Mouse (Mus musculus) thymus, postnatal 36 days (tissue): Measurements from ENCODE around the gene Pxt1.

Experiments
- DNase-seq, 2 experiments: peaks; one replicate each; pipeline ENCODE4 v3.0.0; 2022; ENCODE audit warnings: mixed read lengths in 2 of 2

Pxt1 gene

DNA sequence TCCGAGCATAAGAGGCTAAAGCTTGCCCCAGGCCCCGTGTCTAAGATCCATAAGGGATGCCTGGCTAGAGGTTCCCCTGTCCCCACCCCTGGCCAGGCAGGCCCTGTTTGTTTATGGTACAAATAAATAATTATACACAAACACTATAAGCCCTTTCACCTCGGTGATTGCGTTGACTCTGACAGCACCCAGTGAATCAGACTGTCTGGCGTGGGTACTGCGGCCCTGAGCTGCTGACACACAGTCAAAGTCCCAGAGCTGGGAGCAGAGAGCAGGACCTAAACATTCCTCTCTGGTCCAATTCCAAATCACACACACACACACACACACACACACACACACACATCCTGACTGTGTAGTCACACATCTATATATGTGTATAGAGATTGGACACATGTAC is 29.7 kb downstream of the Pxt1 start:
- DNase-seq = no peak

DNA sequence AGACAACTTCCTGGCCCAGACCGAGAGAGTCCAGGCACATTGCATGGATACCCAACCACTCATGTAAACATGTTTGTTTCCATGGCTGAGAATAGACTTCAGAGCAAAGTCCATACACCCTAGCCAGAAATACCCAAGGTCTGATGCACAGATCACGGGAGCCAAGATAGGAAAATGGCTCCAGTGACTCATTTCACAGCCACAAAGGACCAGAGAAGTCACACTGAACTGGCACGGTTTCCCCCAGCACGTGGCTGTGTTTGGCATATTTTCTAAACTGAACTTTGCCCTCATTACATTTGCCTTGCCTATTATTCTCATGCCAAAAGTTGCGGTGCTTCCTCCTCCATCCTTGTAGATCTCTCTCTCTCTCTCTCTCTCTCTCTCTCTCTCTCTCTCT is 30.4 kb downstream of the Pxt1 start:
- no peak for DNase-seq

- DNase-seq = no peak
These were observed 33.5 kb downstream of the Pxt1 start for GRCm38 (mm10) chr17:28910139-28910538.

GRCm38 (mm10) chr17:28909252-28909941 is 34.2 kb downstream of the Pxt1 start:
- DNase-seq = peak; percentile 71 to 72

DNA sequence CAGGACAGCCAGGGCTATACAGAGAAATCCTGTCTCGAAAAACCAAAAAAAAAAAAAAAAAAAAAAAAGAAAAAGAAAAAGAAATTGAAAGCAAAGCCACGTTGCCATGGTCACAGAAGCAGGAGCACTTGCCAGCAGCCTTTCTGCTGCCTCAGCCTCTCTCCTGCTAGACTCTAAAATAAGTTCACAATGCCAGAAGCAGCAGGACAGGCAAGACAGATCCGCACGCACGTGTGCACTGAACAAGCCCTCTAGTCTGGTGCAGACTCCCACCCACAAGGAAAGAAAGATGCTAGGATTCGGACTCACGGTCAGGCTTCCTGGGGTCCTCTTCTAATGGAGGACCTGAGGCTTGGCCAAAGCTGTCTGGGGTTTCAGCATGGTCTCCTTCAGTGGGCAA is 35.7 kb downstream of the Pxt1 start:
- no peak for DNase-seq

GRCm38 (mm10) chr17:28905377-28905916 is 38.2 kb downstream of the Pxt1 start:
- no peak for DNase-seq

- peak; percentile 47 to 65 for DNase-seq
These were observed 38.9 kb downstream of the Pxt1 start for GRCm38 (mm10) chr17:28904546-28905376.

GRCm38 (mm10) chr17:28901559-28901958 is 42.1 kb downstream of the Pxt1 start:
- DNase-seq = no peak

DNA sequence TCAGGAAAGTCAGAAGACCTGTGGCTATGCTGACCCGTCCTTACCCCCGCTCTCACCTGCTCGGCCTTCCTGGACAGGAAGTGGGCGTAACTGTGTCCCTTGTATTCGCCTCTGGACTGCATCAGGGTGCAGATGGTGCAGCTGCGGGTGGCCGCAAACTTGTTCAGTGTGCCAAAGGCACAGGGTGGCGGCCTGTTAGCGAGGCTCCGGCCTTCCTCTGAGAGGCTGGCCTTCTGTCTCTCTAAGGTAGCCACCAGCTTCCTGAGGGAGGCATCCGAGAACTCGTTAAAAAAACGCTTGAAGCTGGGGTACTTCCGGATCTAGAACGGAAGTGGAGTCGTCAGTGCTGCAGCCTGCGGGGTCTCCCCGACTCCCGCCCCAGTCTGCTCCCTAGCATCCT is 44.2 kb downstream of the Pxt1 start:
- DNase-seq = no peak

- DNase-seq = no peak
These were observed 45.4 kb downstream of the Pxt1 start for GRCm38 (mm10) chr17:28898249-28898648.

DNA sequence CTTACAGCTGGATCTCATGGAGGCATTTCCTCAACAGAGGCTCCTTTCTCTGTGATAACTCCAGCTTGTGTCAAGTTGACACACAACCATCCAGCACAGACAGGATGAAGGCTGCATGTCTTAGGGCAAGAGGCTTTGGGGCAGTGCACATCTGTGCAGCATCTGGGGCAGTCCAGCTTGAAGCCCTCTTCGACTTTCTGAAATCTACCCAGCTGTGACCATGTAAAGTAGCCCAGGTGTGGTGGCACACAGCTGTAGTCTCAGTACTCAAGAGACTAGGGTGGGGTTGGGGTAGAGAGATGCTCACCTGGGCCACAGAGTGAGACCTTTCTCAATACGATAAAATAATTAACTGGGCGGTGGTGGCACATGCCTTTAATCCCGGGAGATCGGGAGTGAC is 45.8 kb downstream of the Pxt1 start:
- no peak for DNase-seq

DNA sequence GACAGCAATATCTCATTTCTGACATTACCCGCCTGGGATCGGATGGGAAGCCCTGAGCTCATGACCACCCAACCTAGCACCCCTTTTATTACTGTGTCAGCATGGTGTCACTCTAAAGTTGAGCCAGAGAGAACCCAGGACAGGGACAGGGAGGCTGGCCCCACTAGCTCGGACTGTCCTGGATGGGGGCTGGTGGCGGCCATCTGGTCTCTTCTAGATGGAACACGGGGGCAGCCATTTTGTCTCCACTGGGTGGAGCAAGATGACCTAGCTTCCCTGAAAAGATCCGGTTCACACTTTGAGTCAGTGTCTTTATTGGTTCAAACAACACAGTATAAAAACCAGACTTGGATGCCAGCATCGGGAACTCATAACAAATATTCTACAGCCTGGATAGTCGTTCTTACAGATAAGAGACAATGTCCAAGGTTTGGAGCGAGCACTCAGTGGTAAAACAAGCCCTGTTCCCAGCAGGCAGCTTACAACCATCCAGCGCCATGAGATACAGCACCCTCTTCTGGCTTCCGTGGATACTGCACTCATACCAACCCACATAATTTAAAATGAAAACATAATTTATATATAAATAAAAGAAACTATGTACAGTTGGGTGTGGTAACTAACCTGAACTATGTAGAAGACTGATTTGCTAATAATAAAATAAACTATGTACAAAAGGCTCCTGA is 47.4 kb downstream of the Pxt1 start:
- no peak for DNase-seq

- DNase-seq = no peak
These were observed 48.3 kb downstream of the Pxt1 start for GRCm38 (mm10) chr17:28895217-28895875.

DNA sequence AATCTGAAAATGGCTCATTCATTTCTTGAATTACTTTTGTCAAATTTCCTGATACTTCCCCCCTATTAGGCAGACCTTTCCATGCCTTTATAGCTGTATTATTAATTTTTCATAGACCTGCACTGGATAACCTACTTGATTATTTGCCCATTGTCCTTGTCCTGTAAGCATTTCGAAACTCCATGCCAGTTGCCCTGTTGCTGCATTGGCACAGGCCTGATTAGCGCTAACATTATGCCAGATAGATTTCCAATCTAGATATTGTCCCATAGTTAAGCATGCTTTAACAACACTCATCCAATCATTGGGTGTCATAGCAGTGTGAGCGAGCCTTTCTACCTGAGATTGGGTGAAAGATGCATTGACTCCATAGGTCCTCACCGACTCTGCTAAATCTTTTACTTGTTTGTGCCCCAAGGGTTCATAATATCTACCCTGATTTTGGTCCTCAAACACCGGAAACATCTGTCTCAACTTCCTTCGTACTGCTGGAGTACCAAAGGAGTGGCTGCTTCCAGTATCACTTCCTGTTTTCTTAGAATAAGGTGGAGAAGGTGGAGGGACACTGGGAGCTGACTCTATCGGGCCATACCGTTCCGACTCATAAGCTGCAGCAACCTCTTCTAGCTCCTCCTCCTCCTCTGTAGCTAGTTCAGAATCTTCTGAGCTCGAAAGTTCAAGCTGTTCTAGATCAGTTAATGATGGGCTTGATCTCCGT is 49.4 kb downstream of the Pxt1 start:
- no peak for DNase-seq

- DNase-seq = no peak
These were observed 57.4 kb downstream of the Pxt1 start for GRCm38 (mm10) chr17:28886266-28886665.

DNA sequence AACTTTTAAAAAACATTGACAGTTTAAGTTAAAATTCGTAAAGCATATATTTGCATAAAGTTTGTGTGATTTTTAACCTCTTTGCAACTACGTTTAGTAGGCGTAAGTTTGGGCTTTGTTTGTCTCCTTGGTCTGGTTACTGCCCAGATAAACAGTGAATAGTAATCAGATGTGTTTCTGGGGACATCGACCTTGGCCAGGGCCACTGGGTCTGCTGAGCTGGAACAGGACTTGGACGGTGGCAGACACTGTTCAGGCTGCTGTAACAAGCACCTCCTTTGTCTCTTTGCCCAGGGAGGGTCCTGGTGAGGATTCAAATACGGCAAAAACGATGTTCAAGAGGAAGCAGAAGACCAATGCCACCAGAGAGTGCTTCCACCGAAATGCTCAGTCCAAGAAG is 58.4 kb downstream of the Pxt1 start:
- no peak for DNase-seq
